Mouse (Mus musculus): ENCODE results near the gene Prame. TPM values are rescaled to one million over a fixed set of nuclear protein-coding genes. Genes with fewer than 3 reads are reported as not detected.

Prame gene
- polyA plus RNA-seq, 1 experiment from 2014 or later = 0.14 TPM

Other genes with a start within 250 kb of the Prame start
- gene Gm7903, start 193.9 kb downstream of the Prame start, polyA plus RNA-seq (2015; fragmentation: Nextera tagmentation; extraction: Ambion mirVana) = 0.04 TPM in 1 of 2 replicates, not detected in the other
- gene AV320801, start 133.1 kb downstream of the Prame start, polyA plus RNA-seq (2015; fragmentation: Nextera tagmentation; extraction: Ambion mirVana) = not detected in 2 replicates
- gene Nxf7, start 28.9 kb downstream of the Prame start, polyA plus RNA-seq (2015; fragmentation: Nextera tagmentation; extraction: Ambion mirVana) = 0.27 and 0.53 TPM in 2 replicates
- 0.10 TPM in 1 of 2 replicates, not detected in the other for gene Tcp11x2, start 66.1 kb upstream of the Prame start, polyA plus RNA-seq (2015; fragmentation: Nextera tagmentation; extraction: Ambion mirVana)
- 0.99 and 1.5 TPM in 2 replicates for gene Tmsb15a, start 97.6 kb upstream of the Prame start, polyA plus RNA-seq (2015; fragmentation: Nextera tagmentation; extraction: Ambion mirVana)
- gene Armcx5, start 115.0 kb upstream of the Prame start, polyA plus RNA-seq (2015; fragmentation: Nextera tagmentation; extraction: Ambion mirVana) = 10.4 TPM in 2 replicates
- 45.6 and 46.1 TPM in 2 replicates for gene Gprasp1, start 115.0 kb upstream of the Prame start, polyA plus RNA-seq (2015; fragmentation: Nextera tagmentation; extraction: Ambion mirVana)
- 46.9 and 48.6 TPM in 2 replicates for gene Bhlhb9, start 169.9 kb upstream of the Prame start, polyA plus RNA-seq (2015; fragmentation: Nextera tagmentation; extraction: Ambion mirVana)
- 37.8 and 38.8 TPM in 2 replicates for gene Gprasp2, start 211.3 kb upstream of the Prame start, polyA plus RNA-seq (2015; fragmentation: Nextera tagmentation; extraction: Ambion mirVana)